Mouse (Mus musculus): ENCODE results near the gene Zfp62. TPM values are rescaled to one million over a fixed set of nuclear protein-coding genes. Genes with fewer than 3 reads are reported as not detected.
"Not testable (repeated sequence)": the region's sequence is repeated elsewhere in the genome, so short reads cannot be mapped to it uniquely, and the experiment has no call there.

Zfp62 gene
- 10 to 100 TPM; 25.0 to 31.7 (median 27.1) TPM for total RNA-seq (2022)

DNA sequence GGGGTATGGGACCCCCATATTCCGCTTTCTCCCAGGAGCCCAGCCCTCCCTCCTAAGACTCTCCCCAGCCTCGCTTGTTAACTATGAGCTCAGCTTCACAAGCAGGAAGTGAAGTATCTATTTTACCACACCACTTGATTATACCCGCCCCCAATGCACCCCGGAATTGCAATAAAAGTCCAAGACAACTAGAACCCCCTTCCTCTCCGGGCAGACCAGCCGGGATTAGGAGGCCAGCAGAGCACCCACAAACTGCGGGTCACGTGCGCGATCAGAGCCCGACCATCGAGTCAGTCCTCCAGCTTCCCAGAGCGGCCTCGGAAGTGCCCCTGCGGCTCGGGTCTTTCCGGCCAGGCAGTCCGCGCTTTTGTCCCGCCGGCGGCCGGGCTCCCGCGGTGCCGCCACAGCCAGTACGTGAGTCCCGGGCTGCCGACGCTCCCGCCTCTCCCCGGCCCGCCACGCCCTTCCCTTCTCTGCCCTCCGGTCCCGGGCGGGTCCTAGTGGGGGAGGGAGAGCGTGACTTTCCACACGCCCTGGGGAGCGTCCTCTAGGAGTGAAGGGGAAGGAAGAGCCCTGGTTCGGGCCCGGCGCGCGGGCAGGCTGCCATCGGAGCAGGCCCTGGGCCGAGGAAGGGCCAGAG is at the start of gene Zfp62:
Gene Zfp62 (plus strand): TSS at position 164 of the 640 bp plus-strand sequence.
- peak; percentile 96 for DNase-seq (ENCODE audit: low spot score)

- no peak for DNase-seq (ENCODE audit: low spot score)
Observed at GRCm38 (mm10) chr11:49154077-49154476, 49.0 kb upstream of the Zfp62 start, which contains the start of gene Olfr1394. Gene Olfr1394 (plus strand): TSS chr11:49154377.

GRCm38 (mm10) chr11:49156821-49157814 is 46.0 kb upstream of the Zfp62 start:
- no peak for DNase-seq (ENCODE audit: low spot score)

GRCm38 (mm10) chr11:49168839-49169611 is 34.1 kb upstream of the Zfp62 start:
- no peak for DNase-seq (ENCODE audit: low spot score)

DNA sequence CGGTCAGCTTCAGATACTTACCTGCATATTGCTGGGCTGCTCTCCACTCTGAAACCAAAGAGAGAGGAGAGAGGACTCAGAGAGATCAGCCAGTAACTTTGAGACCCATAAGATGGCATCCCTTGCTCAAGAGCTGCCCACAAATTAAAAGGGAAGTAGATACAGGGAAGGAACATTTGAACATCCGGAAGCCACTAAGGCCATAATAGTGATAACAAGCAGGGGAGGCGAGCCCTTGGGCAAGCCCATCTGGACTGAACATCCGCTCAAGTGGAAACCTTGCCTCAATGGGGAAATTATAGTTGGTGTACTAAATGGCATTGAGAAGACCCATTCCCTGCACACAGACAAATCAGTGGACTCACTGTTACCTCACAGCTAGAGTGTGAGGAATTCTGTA is 32.5 kb upstream of the Zfp62 start:
- DNase-seq (ENCODE audit: low spot score), result no peak

GRCm38 (mm10) chr11:49175345-49175744 is 27.7 kb upstream of the Zfp62 start:
- DNase-seq (ENCODE audit: low spot score), result no peak

DNA sequence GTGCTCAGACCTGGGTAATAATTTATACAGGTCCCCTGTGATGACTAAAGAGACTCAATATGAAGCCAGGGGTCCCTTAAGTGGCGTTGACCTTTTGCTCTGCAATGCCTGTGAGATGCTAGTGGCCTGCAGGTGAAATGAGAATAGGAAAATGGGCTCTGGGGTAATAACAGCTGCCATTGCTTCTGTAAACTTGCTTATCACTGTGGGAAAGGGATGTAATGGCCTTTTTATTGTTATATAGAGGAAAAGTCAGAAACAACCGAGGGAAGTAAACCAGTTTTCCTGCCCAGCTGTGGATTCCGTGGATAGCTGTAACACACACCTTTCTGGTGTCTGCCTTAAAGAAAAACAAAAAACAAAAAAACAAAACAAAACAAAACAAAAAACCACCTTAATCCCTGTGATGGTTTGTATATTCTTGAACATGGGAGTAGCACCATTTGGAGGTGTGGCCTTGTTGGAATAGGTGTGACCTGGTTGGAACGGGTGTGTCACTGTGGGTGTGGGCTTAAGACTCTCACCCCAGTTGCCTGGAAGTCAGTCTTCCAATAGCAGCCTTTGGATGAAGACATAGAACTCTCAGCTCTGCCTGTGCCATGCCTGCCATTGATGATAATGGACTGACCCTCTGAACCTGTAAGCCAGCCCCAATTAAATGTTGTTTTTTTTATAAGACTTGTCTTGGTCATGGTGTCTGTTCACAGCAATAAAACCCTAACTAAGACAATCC is 26.9 kb upstream of the Zfp62 start:
- not testable (repeated sequence) for DNase-seq (ENCODE audit: low spot score)

- DNase-seq (ENCODE audit: low spot score), result peak; percentile 40
Observed at GRCm38 (mm10) chr11:49183172-49183571, 19.9 kb upstream of the Zfp62 start.

- DNase-seq (ENCODE audit: low spot score), result no peak
Observed at GRCm38 (mm10) chr11:49186452-49186851, 16.6 kb upstream of the Zfp62 start.

DNA sequence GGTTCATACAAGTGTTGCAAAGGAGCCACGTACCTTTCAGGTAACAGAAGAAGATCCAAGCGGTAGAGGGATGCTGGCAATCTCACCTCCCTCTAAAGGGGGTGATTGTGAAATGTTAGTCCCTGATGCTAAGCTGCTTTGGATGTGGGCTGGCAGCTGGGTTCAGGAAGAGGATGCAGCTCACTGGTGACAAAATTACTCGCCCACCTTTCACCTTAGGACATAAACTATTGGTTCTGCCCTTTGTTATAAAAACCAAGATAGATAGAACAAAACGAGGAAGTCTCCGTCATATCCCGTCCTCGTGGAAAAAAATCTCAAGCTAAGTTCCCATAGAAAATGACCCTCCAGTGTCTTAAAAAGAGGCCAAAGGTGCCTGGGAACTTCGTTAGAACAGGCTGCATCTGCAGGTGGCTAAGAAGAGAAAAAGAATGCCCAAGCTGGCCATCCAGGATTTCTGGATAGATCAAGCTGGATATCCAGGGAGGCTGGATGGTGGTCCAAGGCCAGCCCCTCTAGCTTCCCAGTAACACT is 16.1 kb upstream of the Zfp62 start, which contains the start of gene Btnl9:
Gene Btnl9 (minus strand): TSS at position 205 of the 534 bp plus-strand sequence.
- peak; percentile 45 for DNase-seq (ENCODE audit: low spot score)

GRCm38 (mm10) chr11:49187701-49188100 is 15.4 kb upstream of the Zfp62 start:
- DNase-seq (ENCODE audit: low spot score), result no peak

DNA sequence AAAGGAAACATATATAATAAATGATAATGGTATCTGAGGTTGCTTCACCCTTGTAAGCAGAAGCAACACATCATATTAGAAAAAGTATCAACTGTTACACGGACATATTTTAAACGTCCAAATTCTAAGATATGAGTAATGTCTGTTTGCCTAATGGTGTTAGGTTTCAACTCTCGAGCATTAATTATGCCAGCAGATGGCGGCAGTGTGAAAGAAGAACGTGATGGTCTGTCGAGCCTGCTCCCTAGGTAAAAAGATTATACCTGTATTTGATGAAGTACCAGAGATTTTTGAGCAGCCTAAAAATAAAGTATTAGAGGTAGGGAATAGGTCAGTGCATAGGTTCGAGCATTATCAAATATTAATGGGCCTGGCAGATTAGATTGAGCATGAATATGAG is 13.4 kb upstream of the Zfp62 start:
- peak; percentile 78 for DNase-seq (ENCODE audit: low spot score)

DNA sequence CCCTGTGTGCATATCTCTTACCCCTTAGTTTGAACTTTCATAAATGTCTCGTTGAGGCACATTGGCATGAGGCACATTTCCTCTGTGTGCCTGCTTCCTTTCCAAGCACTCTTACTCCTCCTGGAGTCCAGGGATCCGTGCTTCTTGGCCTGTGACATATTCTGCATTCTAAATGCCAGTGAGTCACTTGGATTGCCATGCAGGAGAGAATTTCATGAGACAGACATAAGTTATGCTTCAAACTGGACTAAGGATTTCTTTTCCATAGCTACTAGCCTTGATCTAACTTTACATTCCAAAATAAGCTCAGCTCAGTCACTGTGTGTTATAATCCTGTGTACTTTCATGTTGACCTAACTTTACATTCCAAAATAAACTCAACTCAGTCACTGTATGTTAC is 12.0 kb upstream of the Zfp62 start:
- no peak for DNase-seq (ENCODE audit: low spot score)

GRCm38 (mm10) chr11:49194771-49195170 is 8.3 kb upstream of the Zfp62 start:
- not testable (repeated sequence) for DNase-seq (ENCODE audit: low spot score)

- peak; percentile 17 for DNase-seq (ENCODE audit: low spot score)
Observed at GRCm38 (mm10) chr11:49195819-49196322, 7.2 kb upstream of the Zfp62 start.

GRCm38 (mm10) chr11:49200666-49201065 is 2.4 kb upstream of the Zfp62 start:
- no peak for DNase-seq (ENCODE audit: low spot score)

GRCm38 (mm10) chr11:49201142-49201541 is 1.9 kb upstream of the Zfp62 start:
- DNase-seq (ENCODE audit: low spot score), result no peak

GRCm38 (mm10) chr11:49202071-49202470 is 1.0 kb upstream of the Zfp62 start:
- no peak for DNase-seq (ENCODE audit: low spot score)

GRCm38 (mm10) chr11:49202523-49203061 is 500 bp upstream of the Zfp62 start:
- no peak for DNase-seq (ENCODE audit: low spot score)
